ENCODE assay signal across 8 mouse cellular contexts in the genomic region with DNA sequence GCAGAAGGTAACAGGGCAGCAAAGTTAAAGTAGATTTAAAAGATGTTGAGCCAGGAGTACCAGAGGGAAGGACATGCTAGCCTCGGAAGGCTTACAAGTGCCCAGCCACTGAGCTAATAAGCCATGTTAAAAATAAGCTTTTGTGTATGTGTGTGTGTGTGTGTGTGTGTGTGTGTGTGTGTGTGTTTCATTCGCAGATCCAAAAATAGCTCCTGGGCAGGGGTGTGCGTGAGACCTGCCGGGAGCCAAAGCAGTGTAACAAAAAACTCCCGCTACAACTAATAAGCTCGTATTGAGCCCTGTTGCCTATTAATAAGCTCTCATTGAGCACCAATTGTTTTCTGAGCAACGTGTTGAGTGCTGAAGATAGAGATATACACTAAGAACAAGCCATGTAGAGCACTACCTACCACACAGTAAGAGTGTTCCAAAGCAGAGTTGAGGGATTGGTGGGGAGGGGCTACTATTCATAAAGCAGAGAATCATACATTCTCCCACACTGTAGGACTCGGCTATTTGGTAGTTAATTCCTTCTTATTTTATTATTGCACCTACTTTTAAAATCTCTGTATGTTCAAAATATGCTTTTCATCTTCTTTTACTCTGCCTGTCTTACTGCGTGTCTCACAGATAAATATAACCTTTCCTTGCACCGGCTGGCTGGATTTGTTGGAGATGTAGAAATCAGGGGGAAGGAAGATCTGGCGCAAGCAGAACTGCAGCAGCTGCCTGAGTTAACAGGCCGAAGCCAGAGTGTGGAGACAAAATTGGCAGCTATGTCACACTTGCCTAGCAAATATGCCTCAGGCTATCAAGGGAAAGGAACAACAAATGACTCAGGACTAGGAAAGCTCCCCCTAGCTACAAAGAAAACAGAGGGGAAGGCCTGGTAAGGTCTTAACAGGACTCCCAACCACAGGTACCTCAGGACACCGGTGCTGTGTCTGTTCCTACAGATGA. TPM values are rescaled to one million over a fixed set of nuclear protein-coding genes. Genes with fewer than 3 reads are reported as not detected.
A peak's percentile ranks its signal among the peaks of the same experiment; 100 is the strongest.
DNase-seq lines count a peak whose midpoint lies in the region; ATAC-seq lines count a peak whose summit lies in the region.

No protein-coding gene starts in this region.

- H3K9me3 ChIP-seq in hindbrain, embryonic 16.5 days (ENCODE audit: control insufficient read depth, low read length) = no peaks in the 10 kb centered on the region
- no peaks in the 10 kb centered on the region for H3K9me3 ChIP-seq in hindbrain, embryonic 10.5 days

- 64% methylated on average over 13 of the region's 13 CpGs for WGBS in hindbrain, embryonic 16.5 days
- WGBS in hindbrain, embryonic 10.5 days = 79% methylated on average over 13 of the region's 13 CpGs

- DNase-seq in hindbrain, embryonic 10.5 days (ENCODE audit: low spot score) = no peak
- peak; percentile 22 for DNase-seq in ZHBTc4 (ENCODE audit: low read depth, low spot score)
- DNase-seq in gastrocnemius, adult 8-10 months (ENCODE audit: low spot score in 2 of 2) = peak; percentile 31 to 69
- peak; percentile 58 to 59 for DNase-seq in layer of hippocampus, adult 8-10 months (ENCODE audit: low spot score in 2 of 2)
- DNase-seq in right cerebral cortex, postnatal 10 days (ENCODE audit: low spot score in 2 of 2) = peak; percentile 75 to 90
- no peak for DNase-seq in embryo, embryonic 9.5 days (ENCODE audit: extremely low spot score)
- DNase-seq in thymus, postnatal 14 days = no peak

- H3K36me3 ChIP-seq in hindbrain, embryonic 16.5 days (ENCODE audit: control insufficient read depth, insufficient read depth, low read length) = no peaks in the 10 kb centered on the region
- no peaks in the 10 kb centered on the region for H3K36me3 ChIP-seq in hindbrain, embryonic 10.5 days

- no peak overlapping the region for H3K4me2 ChIP-seq in hindbrain, embryonic 16.5 days (ENCODE audit: low read length)

- H3K9ac ChIP-seq in hindbrain, embryonic 16.5 days (ENCODE audit: low read depth, low read length) = no peak overlapping the region

- peak; percentile 61 for ATAC-seq in hindbrain, embryonic 16.5 days

- no peaks in the 10 kb centered on the region for H3K27me3 ChIP-seq in hindbrain, embryonic 16.5 days (replicated peaks; ENCODE audit: control insufficient read depth, insufficient read depth, low read length)
- no peaks in the 10 kb centered on the region for H3K27me3 ChIP-seq in hindbrain, embryonic 10.5 days (ENCODE audit: insufficient read depth, poor library complexity, severe bottlenecking)

- no peak overlapping the region for H3K4me3 ChIP-seq in hindbrain, embryonic 16.5 days (ENCODE audit: low read length)
- H3K4me3 ChIP-seq in hindbrain, embryonic 10.5 days = no peak overlapping the region

- H3K27ac ChIP-seq in hindbrain, embryonic 16.5 days (ENCODE audit: low read depth, low read length) = no peak overlapping the region
- no peak overlapping the region for H3K27ac ChIP-seq in hindbrain, embryonic 10.5 days

- H3K4me1 ChIP-seq in hindbrain, embryonic 16.5 days (ENCODE audit: control insufficient read depth, insufficient read depth, low read depth, low read length) = no peaks in the 10 kb centered on the region; the same call in 1 of the 2 replicates
- no peaks in the 10 kb centered on the region for H3K4me1 ChIP-seq in hindbrain, embryonic 10.5 days (replicated peaks)

RNA-seq across cellular contexts. Expression of a gene that starts 43.3 kb away (rescaled TPM):
- 2.8 and 2.9 TPM in 2 replicates for polyA plus RNA-seq in hindbrain, embryonic 16.5 days (2015; fragmentation: Nextera tagmentation; extraction: Ambion mirVana)
- 1.4 and 1.9 TPM in 2 replicates for polyA plus RNA-seq in hindbrain, embryonic 10.5 days (2016; fragmentation: Nextera tagmentation; extraction: Ambion mirVana)
- 10 to 100 TPM in 1 of 4 experiments, 1 to 10 TPM in 3; 7.1 to 13.8 (median 8.9) TPM for total RNA-seq in gastrocnemius, adult 8-10 months (2022)
- 10 to 100 TPM; 20.6 to 25.6 (median 23.3) TPM for total RNA-seq in layer of hippocampus, adult 8-10 months (2022)

Comparison
In these comparisons a context has a peak if more than half of its experiments do, and no peak if none do; other contexts are left out.
1. DNase-seq: peak in ZHBTc4 (single experiment), gastrocnemius, adult 8-10 months (2 of 2), layer of hippocampus, adult 8-10 months (2 of 2) and right cerebral cortex, postnatal 10 days (2 of 2); none in hindbrain, embryonic 10.5 days (single experiment), embryo, embryonic 9.5 days (single experiment) and thymus, postnatal 14 days (single experiment).